ENCODE assay signal across 9 mouse cellular contexts in genomic region chr11:117059981-117060705, GRCm38 (mm10). TPM values are rescaled to one million over a fixed set of nuclear protein-coding genes. Genes with fewer than 3 reads are reported as not detected.
DNase-seq lines count a peak whose midpoint lies in the region; ATAC-seq and TF ChIP-seq lines count a peak whose summit lies in the region.
"Had no signal": no experiment of that assay in that cellular context is flagged by ENCODE, and none has a peak within 500 bp of the region (broad histone marks: within the 10 kb centered on the region; RNA-seq: fewer than 3 reads in every experiment).

No protein-coding gene starts in this region.

- no peaks in the 10 kb centered on the region for H3K9me3 ChIP-seq in MEL (replicated peaks; ENCODE audit: insufficient read depth, low read length)
- H3K9me3 ChIP-seq in liver, embryonic 16.5 days (replicated peaks; ENCODE audit: control insufficient read depth, low read length): no peaks in the 10 kb centered on the region
- H3K9me3 ChIP-seq: limb, embryonic 15.5 days had no signal

- DNase-seq in MEL (ENCODE audit: low read depth, low spot score): peak; percentile 96
- DNase-seq in Muller cell, postnatal 12 days (ENCODE audit: inconsistent ontology term): peak; percentile 75
- peak; percentile 41 for DNase-seq in heart, postnatal 4 days
- no peak for DNase-seq in cerebellum, adult 18-20 months
- no peak for DNase-seq in ovary, postnatal 14 days (ENCODE audit: low spot score)
- DNase-seq in adrenal gland, postnatal 14 days: no peak

- no peak for TF ChIP-seq CTCF in MEL (IDR thresholded peaks at IDR 0.05 in 2 of 3, conservative IDR thresholded peaks at IDR 0.05 in 1 of 3; ENCODE audit: control insufficient read depth in 1 of 3, insufficient read depth in 1 of 3, low read depth in 2 of 3, low read length in 3 of 3, poor library complexity in 1 of 3, severe bottlenecking in 1 of 3)

- peak overlapping the region; percentile 68 for H3K9ac ChIP-seq in MEL (ENCODE audit: control insufficient read depth, low read depth, low read length, poor library complexity, severe bottlenecking)
- H3K9ac ChIP-seq in liver, embryonic 16.5 days (ENCODE audit: low read depth, low read length): 0 out of 2 replicates have a peak overlapping the region, but pooled peaks have one; percentile 17
- H3K9ac ChIP-seq: limb, embryonic 15.5 days had no signal

- H3K36me3 ChIP-seq in MEL (ENCODE audit: control insufficient read depth in 1 of 2, insufficient read depth in 2 of 2, low read length in 2 of 2): peaks cover 0 to 10% of the 10 kb centered on the region in 2 experiments; a peak in 2 of 4 replicates
- no peaks in the 10 kb centered on the region for H3K36me3 ChIP-seq in liver, embryonic 16.5 days (ENCODE audit: control insufficient read depth, insufficient read depth)
- H3K36me3 ChIP-seq: limb, embryonic 15.5 days had no signal

- 17% methylated on average over 19 of the region's 19 CpGs for WGBS in liver, embryonic 16.5 days (ENCODE audit: insufficient replicate concordance)

- TF ChIP-seq RAD21 in MEL (IDR thresholded peaks at IDR 0.05; ENCODE audit: low read depth, low read length): no peak

- H3K79me2 ChIP-seq in MEL (ENCODE audit: control insufficient read depth, insufficient read depth, low read length, poor library complexity): no peaks in the 10 kb centered on the region; the same call in 1 of the 2 replicates

- peak; percentile 97 to 98 for TF ChIP-seq EP300 in MEL (IDR thresholded peaks at IDR 0.05; ENCODE audit: low read depth in 1 of 2, low read length in 2 of 2)

- peak; percentile 54 for ATAC-seq in liver, embryonic 16.5 days (ENCODE audit: low read depth)
- ATAC-seq: activated CD4-positive, CD25-positive, alpha-beta regulatory T cell, adult 4 months had no signal

- peaks cover 2 to 18% of the 10 kb centered on the region in 2 experiments; a peak in 3 of 4 replicates for H3K4me1 ChIP-seq in MEL (ENCODE audit: control insufficient read depth in 1 of 2, insufficient read depth in 2 of 2, low read length in 2 of 2)
- peaks cover 14% of the 10 kb centered on the region for H3K4me1 ChIP-seq in liver, embryonic 16.5 days (ENCODE audit: control insufficient read depth, low read depth, low read length)

- H3K27me3 ChIP-seq in MEL (ENCODE audit: control insufficient read depth in 1 of 2, insufficient read depth in 2 of 2, low read length in 2 of 2): no peaks in the 10 kb centered on the region
- no peaks in the 10 kb centered on the region; the same call in 1 of the 2 replicates for H3K27me3 ChIP-seq in liver, embryonic 16.5 days (ENCODE audit: control insufficient read depth, insufficient read depth, low read depth, low read length)
- H3K27me3 ChIP-seq: limb, embryonic 15.5 days had no signal

- TF ChIP-seq POLR2A in MEL (IDR thresholded peaks at IDR 0.05; ENCODE audit: control insufficient read depth in 1 of 2, insufficient read depth in 1 of 2, low read depth in 1 of 2, low read length in 2 of 2, poor library complexity in 1 of 2): peak in 1 of 2 experiments; percentile 52; a peak in 2 of 4 replicates

- H3K4me3 ChIP-seq in MEL (ENCODE audit: control insufficient read depth in 1 of 2, insufficient read depth in 1 of 2, low read depth in 2 of 2, low read length in 2 of 2): peak overlapping the region; percentile 38 to 47
- H3K4me3 ChIP-seq in liver, embryonic 16.5 days (ENCODE audit: low read depth, low read length): peak overlapping the region; percentile 15
- H3K4me3 ChIP-seq: limb, embryonic 15.5 days had no signal

- H3K4me2 ChIP-seq in liver, embryonic 16.5 days (ENCODE audit: low read depth, low read length): peak overlapping the region; percentile 47
- H3K4me2 ChIP-seq: limb, embryonic 15.5 days had no signal

- H3K27ac ChIP-seq in MEL (ENCODE audit: control insufficient read depth, low read depth, low read length): peak overlapping the region; percentile 97
- H3K27ac ChIP-seq in liver, embryonic 16.5 days (ENCODE audit: low read length): 0 out of 2 replicates have a peak overlapping the region, but pooled peaks have one; percentile 30
- H3K27ac ChIP-seq: limb, embryonic 15.5 days had no signal

TF ChIP-seq in MEL, 35 proteins besides CTCF, POLR2A, EP300 and RAD21:
- TF ChIP-seq POLR2AphosphoS5 (IDR thresholded peaks at IDR 0.05; ENCODE audit: borderline replicate concordance, low read depth, low read length): no peak
- peak; percentile 78 for TF ChIP-seq MYB (IDR thresholded peaks at IDR 0.05; ENCODE audit: low read depth, low read length)
- TF ChIP-seq KAT2A (conservative IDR thresholded peaks at IDR 0.05; ENCODE audit: low read depth, low read length): no peak; the same call in 1 of the 2 replicates
- peak; percentile 81 for TF ChIP-seq MAZ (IDR thresholded peaks at IDR 0.05; ENCODE audit: low read depth, low read length)
- peak; percentile 85 for TF ChIP-seq ELF1 (IDR thresholded peaks at IDR 0.05; ENCODE audit: low read depth, low read length)
- peak; percentile 98 for TF ChIP-seq ETS1 (IDR thresholded peaks at IDR 0.05; ENCODE audit: low read depth, low read length)
- TF ChIP-seq USF1 (IDR thresholded peaks at IDR 0.05; ENCODE audit: low read depth, low read length): no peak
- peak; percentile 86 for TF ChIP-seq MXI1 (IDR thresholded peaks at IDR 0.05; ENCODE audit: low read depth, low read length)
- TF ChIP-seq SMC3 (IDR thresholded peaks at IDR 0.05; ENCODE audit: low read depth, low read length): no peak
- peak; percentile 85 for TF ChIP-seq TAL1 (IDR thresholded peaks at IDR 0.05; ENCODE audit: low read length)
- no peak for TF ChIP-seq E2F4 (IDR thresholded peaks at IDR 0.05; ENCODE audit: borderline replicate concordance, low read depth, low read length)
- peak; percentile 97 for TF ChIP-seq TCF12 (IDR thresholded peaks at IDR 0.05; ENCODE audit: low read depth, low read length)
- TF ChIP-seq POLR2AphosphoS2 (IDR thresholded peaks at IDR 0.05; ENCODE audit: low read length): peak; percentile 29; the same call in 1 of the 2 replicates
- no peak for TF ChIP-seq ZKSCAN1 (IDR thresholded peaks at IDR 0.05; ENCODE audit: low read depth, low read length)
- TF ChIP-seq MAFK (IDR thresholded peaks at IDR 0.05; ENCODE audit: borderline replicate concordance, low read depth, low read length): peak; percentile 68; the same call in 1 of the 2 replicates
- no peak; the same call in 1 of the 2 replicates for TF ChIP-seq ZMIZ1 (IDR thresholded peaks at IDR 0.05; ENCODE audit: low read depth, low read length)
- no peak for TF ChIP-seq JUND (IDR thresholded peaks at IDR 0.05; ENCODE audit: low read depth, low read length)
- no peak for TF ChIP-seq CHD1 (IDR thresholded peaks at IDR 0.05; ENCODE audit: low read depth, low read length)
- peak; percentile 55 for TF ChIP-seq NELFE (IDR thresholded peaks at IDR 0.05; ENCODE audit: low read depth, low read length)
- TF ChIP-seq NRF1 (IDR thresholded peaks at IDR 0.05; ENCODE audit: insufficient read depth, low read depth, low read length, poor library complexity, severe bottlenecking): 0 out of 2 replicates have a peak, but pooled peaks have one; percentile 22
- no peak for TF ChIP-seq USF2 (IDR thresholded peaks at IDR 0.05; ENCODE audit: borderline replicate concordance in 1 of 2, insufficient read depth in 1 of 2, low read depth in 1 of 2, low read length in 2 of 2)
- TF ChIP-seq GABPA (IDR thresholded peaks at IDR 0.05; ENCODE audit: low read depth, low read length): no peak
- 0 out of 2 replicates have a peak, but pooled peaks have one; percentile 69 for TF ChIP-seq MEF2A (IDR thresholded peaks at IDR 0.05; ENCODE audit: extremely low read depth, insufficient replicate concordance, low read depth, low read length, poor library complexity, severe bottlenecking)
- TF ChIP-seq SIN3A (IDR thresholded peaks at IDR 0.05; ENCODE audit: low read length): peak; percentile 98
- no peak for TF ChIP-seq UBTF (IDR thresholded peaks at IDR 0.05; ENCODE audit: borderline replicate concordance, insufficient read depth, low read depth, low read length)
- peak; percentile 89 for TF ChIP-seq MYC (IDR thresholded peaks at IDR 0.05; ENCODE audit: low read depth, low read length)
- peak; percentile 61 for TF ChIP-seq HCFC1 (IDR thresholded peaks at IDR 0.05; ENCODE audit: low read depth, low read length)
- TF ChIP-seq MAX (IDR thresholded peaks at IDR 0.05; ENCODE audit: low read length): peak; percentile 79
- peak; percentile 100 for TF ChIP-seq GATA1 (IDR thresholded peaks at IDR 0.05; ENCODE audit: low read depth, low read length)
- TF ChIP-seq ZC3H11A (IDR thresholded peaks at IDR 0.05; ENCODE audit: low read depth, low read length): peak; percentile 3; the same call in 1 of the 2 replicates
- peak; percentile 88 for TF ChIP-seq BHLHE40 (IDR thresholded peaks at IDR 0.05; ENCODE audit: borderline replicate concordance, low read depth, low read length)
- peak; percentile 83 for TF ChIP-seq TBP (IDR thresholded peaks at IDR 0.05; ENCODE audit: low read depth, low read length)
- no peak; the same call in 1 of the 2 replicates for TF ChIP-seq CHD2 (IDR thresholded peaks at IDR 0.05; ENCODE audit: low read length)
- peak; percentile 90 for TF ChIP-seq ZNF384 (IDR thresholded peaks at IDR 0.05; ENCODE audit: low read depth, low read length)
- peak; percentile 91 for TF ChIP-seq RCOR1 (IDR thresholded peaks at IDR 0.05; ENCODE audit: low read depth, low read length)

RNA-seq across cellular contexts. Expression of gene Sec14l1, which starts 54.8 kb away (rescaled TPM):
- 42.0 and 44.6 TPM in 2 replicates for total RNA-seq in MEL (2012; rRNA removed)
- 10 to 100 TPM in 1 of 2 experiments, not detected in 1; 55.9 TPM for polyA plus RNA-seq in MEL (2012; ENCODE audit: insufficient read depth in 1 of 2, insufficient read length in 2 of 2, low read depth in 1 of 2, low replicate concordance in 2 of 2, missing spikeins in 1 of 2)
- 10 to 100 TPM; 78.4 to 81.7 TPM for total RNA-seq in heart, postnatal 4 days (2021)
- polyA plus RNA-seq in liver, embryonic 16.5 days (2015; fragmentation: Nextera tagmentation; extraction: Ambion mirVana): 18.4 and 19.3 TPM in 2 replicates
- 119 TPM in 2 replicates for total RNA-seq in adrenal gland, postnatal 14 days (2021)

Comparison
In these comparisons a context has a peak if more than half of its experiments do, and no peak if none do; other contexts are left out.
1. DNase-seq: peak in MEL (single experiment), Muller cell, postnatal 12 days (single experiment) and heart, postnatal 4 days (single experiment); none in cerebellum, adult 18-20 months (0 of 2), ovary, postnatal 14 days (single experiment) and adrenal gland, postnatal 14 days (single experiment).